Mouse (Mus musculus) spleen, adult 18-20 months (tissue): ENCODE results near the gene Wnt11.

Experiments used
- DNase-seq, 2 experiments: peaks; one replicate each; pipeline ENCODE4 v3.0.0; 2022; ENCODE audit warnings: mixed read lengths in 2 of 2

Wnt11 gene

GRCm38 (mm10) chr7:98867794-98868150 is 32.9 kb downstream of the Wnt11 start:
- no peak for DNase-seq

- peak in 1 of 2 experiments; percentile 18 for DNase-seq
These were observed 34.2 kb downstream of the Wnt11 start for GRCm38 (mm10) chr7:98869070-98869469.

GRCm38 (mm10) chr7:98870791-98871190 is 35.9 kb downstream of the Wnt11 start:
- DNase-seq = no peak

- no peak for DNase-seq
These were observed 37.0 kb downstream of the Wnt11 start for GRCm38 (mm10) chr7:98871882-98872281.

GRCm38 (mm10) chr7:98873316-98873715 is 38.4 kb downstream of the Wnt11 start:
- no peak for DNase-seq

GRCm38 (mm10) chr7:98874411-98874951 is 39.6 kb downstream of the Wnt11 start:
- no peak for DNase-seq

GRCm38 (mm10) chr7:98875390-98875990 is 40.6 kb downstream of the Wnt11 start:
- no peak for DNase-seq

- DNase-seq = no peak
These were observed 41.2 kb downstream of the Wnt11 start for GRCm38 (mm10) chr7:98876119-98876518.

GRCm38 (mm10) chr7:98879176-98879575 is 44.3 kb downstream of the Wnt11 start:
- no peak for DNase-seq

GRCm38 (mm10) chr7:98881887-98882286 is 47.0 kb downstream of the Wnt11 start:
- DNase-seq = no peak

- peak in 1 of 2 experiments; percentile 13 for DNase-seq
These were observed 52.9 kb downstream of the Wnt11 start for GRCm38 (mm10) chr7:98887811-98888261.

GRCm38 (mm10) chr7:98888810-98889209 is 53.9 kb downstream of the Wnt11 start:
- no peak for DNase-seq

- no peak for DNase-seq
These were observed 54.3 kb downstream of the Wnt11 start for GRCm38 (mm10) chr7:98889211-98889610.

- no peak for DNase-seq
These were observed 58.2 kb downstream of the Wnt11 start for GRCm38 (mm10) chr7:98893144-98893543.

- DNase-seq = no peak
These were observed 59.4 kb downstream of the Wnt11 start for GRCm38 (mm10) chr7:98894305-98894704.

- DNase-seq = no peak
These were observed 59.9 kb downstream of the Wnt11 start for GRCm38 (mm10) chr7:98894768-98895167.

- no peak for DNase-seq
These were observed 60.7 kb downstream of the Wnt11 start for GRCm38 (mm10) chr7:98895501-98896095.

GRCm38 (mm10) chr7:98897323-98897722 is 62.4 kb downstream of the Wnt11 start:
- no peak for DNase-seq

- no peak for DNase-seq
These were observed 64.9 kb downstream of the Wnt11 start for GRCm38 (mm10) chr7:98899815-98900214.

GRCm38 (mm10) chr7:98901120-98901519 is 66.2 kb downstream of the Wnt11 start:
- DNase-seq = no peak

GRCm38 (mm10) chr7:98903884-98904283 is 69.0 kb downstream of the Wnt11 start:
- no peak for DNase-seq
